Mouse (Mus musculus) kidney, postnatal 0 days (tissue): ENCODE data around the gene Ppm1f. TPM values are rescaled to one million over a fixed set of nuclear protein-coding genes. Genes with fewer than 3 reads are reported as not detected.

ENCODE experiments used
- ATAC-seq: fragments of 200-750 bp; cut with Nextera tagmentation; replicated peaks from 2 replicates; pipeline ENCODE4 v1.8.0; 2017; ENCODE audit warnings: low read depth, moderate number of reproducible peaks, moderate TSS enrichment, moderate library complexity; ENCODE audit not compliant: low FRiP score
- DNase-seq: peaks from one replicate; pipeline ENCODE4 v3.0.0-alpha.2; 2016; ENCODE audit warnings: low spot score
- H3K27ac ChIP-seq: fragments of 300-500 bp; sonication (generic); 2 replicates; pipeline ENCODE4 v1.5.1; 2014; ENCODE audit warnings: mild to moderate bottlenecking
- H3K27me3 ChIP-seq: fragments of 300-500 bp; sonication (generic); 2 replicates; pipeline ENCODE4 v1.6.1; 2014; ENCODE audit warnings: low read length, mixed read lengths; ENCODE audit not compliant: insufficient read depth
- H3K36me3 ChIP-seq: fragments of 300-500 bp; sonication (generic); 2 replicates; pipeline ENCODE4 v1.6.1; 2014; ENCODE audit warnings: low read length, mixed read lengths; ENCODE audit not compliant: insufficient read depth
- H3K4me1 ChIP-seq: fragments of 300-500 bp; sonication (generic); replicated peaks from 2 replicates; pipeline ENCODE4 v1.6.1; 2014; ENCODE audit warnings: antibody characterized with exemption, low read length, mixed read lengths; ENCODE audit not compliant: insufficient read depth
- H3K4me2 ChIP-seq: fragments of 300-500 bp; sonication (generic); 2 replicates; pipeline ENCODE4 v1.6.1; 2014; ENCODE audit warnings: mild to moderate bottlenecking, low read length, moderate library complexity, mixed read lengths
- H3K4me3 ChIP-seq: fragments of 300-500 bp; sonication (generic); replicated peaks from 2 replicates; pipeline ENCODE4 v1.5.1; 2014; ENCODE audit warnings: low read depth, low read length
- H3K9ac ChIP-seq: fragments of 300-500 bp; sonication (generic); 2 replicates; pipeline ENCODE4 v1.6.1; 2014; ENCODE audit warnings: low read depth, low read length
- H3K9me3 ChIP-seq: fragments of 300-500 bp; sonication (generic); replicated peaks from 2 replicates; pipeline ENCODE4 v1.6.1; 2016; ENCODE audit warnings: low read length, inconsistent platforms, mixed read lengths
- CTCF ChIP-seq: IDR thresholded peaks from 2 replicates; pipeline ENCODE4 v1.5.1; 2016; ENCODE audit warnings: antibody characterized with exemption, low read depth, mild to moderate bottlenecking, moderate library complexity
- WGBS: fragments of 180-500 bp; shearing (Covaris S2); extraction: QIAGEN DNeasy Blood & Tissue Kit; methylation state at CpG from one replicate; pipeline ENCODE4 v1.1.7; 2014; 5-methylcytosine and 5-hydroxymethylcytosine counted together
- polyA plus RNA-seq: library from polyadenylated mRNA; unstranded; fragments of >200 nt; fragmentation: Nextera tagmentation; extraction: Ambion mirVana; gene quantifications from 2 replicates; pipeline ENCODE4 v1.2.1, GENCODE M21; 2015

Gene Ppm1f
- polyA plus RNA-seq, 1 experiment from 2014 or later, result 15.1 TPM

DNA sequence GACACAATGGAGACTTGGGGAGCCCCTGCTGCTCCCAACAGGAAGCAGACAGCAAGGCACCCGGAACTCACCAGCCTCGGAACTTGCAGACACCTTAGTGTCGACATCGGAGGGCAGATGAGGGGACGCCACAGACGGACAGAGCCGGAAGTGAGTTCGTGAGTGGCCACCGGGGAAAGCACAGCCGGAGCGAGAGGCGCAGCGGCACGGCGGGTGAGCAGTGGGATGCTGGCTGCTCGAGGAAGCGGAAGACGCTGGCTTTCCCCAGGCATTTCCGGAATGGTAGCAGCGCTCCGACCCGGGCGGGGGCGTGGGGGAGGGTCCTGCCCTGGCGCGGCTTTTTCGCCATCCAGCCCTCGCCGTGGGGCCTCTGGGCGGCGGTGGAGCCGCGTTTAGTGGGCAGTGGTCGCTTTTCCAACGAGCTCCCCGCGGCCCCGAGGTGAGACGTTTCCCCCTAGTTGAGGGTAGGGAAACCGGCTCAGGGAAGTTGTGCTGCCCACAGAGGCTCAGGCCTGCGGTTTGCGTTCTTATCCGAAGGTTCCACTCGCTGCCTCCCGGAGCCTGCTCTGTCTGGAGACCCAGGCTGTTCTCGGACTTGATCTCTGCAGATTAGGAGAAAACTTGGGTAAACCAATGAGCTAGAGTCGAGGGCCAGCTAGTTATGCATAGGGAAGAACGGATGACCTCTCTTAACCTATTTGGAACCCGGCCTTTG lies 25.5 kb upstream of the Ppm1f start, which contains the start of the genes Top3b and Vpreb1:
TSS of gene Top3b (plus strand) at position 120 of the 715 bp plus-strand sequence.
TSS of gene Vpreb1 (minus strand) at position 227 of the 715 bp plus-strand sequence.
- Histone ChIP-seq H3K4me3 (peak within 1 kb of the TSS; percentile 82), H3K27me3 (no peaks in the 10 kb centered on the region), H3K9me3 (no peaks in the 10 kb centered on the region), H3K9ac (peak within 1 kb of the TSS; percentile 88), H3K4me1 (peaks cover 5% of the 10 kb centered on the region; the same call in 1 of the 2 replicates), H3K4me2 (peak within 1 kb of the TSS; percentile 56), H3K27ac (peak within 1 kb of the TSS; percentile 98), H3K36me3 (peaks cover under 1% of the 10 kb centered on the region; the same call in 1 of the 2 replicates)
- WGBS, result under 1% methylated on average over 49 of the region's 49 CpGs
- peak; percentile 98 for DNase-seq
- TF ChIP-seq CTCF, result no peak; the same call in 1 of the 2 replicates
- ATAC-seq, result peak; percentile 96

DNA sequence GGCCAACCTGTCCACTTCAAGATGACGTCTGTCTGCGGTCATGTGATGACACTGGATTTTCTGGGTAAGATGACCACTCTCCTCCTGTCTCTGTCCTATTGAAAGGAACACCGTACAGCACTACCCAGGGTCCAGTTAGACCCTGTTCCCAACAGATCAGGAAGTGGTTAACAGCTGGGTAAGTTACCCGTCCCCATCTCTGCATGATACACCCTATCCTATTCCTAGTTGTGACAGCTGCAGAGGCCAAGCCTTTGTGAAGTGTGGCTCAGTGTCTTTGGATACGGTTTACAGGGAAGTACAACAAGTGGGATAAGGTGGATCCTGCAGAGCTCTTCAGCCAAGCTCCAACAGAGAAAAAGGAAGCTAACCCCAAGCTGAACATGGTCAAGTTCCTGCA lies 17.2 kb upstream of the Ppm1f start:
- DNase-seq, result no peak
- ATAC-seq, result no peak
- no peaks in the 10 kb centered on the region for H3K27me3 ChIP-seq
- H3K4me3 ChIP-seq, result no peak overlapping the region
- H3K36me3 ChIP-seq, result peaks cover 68% of the 10 kb centered on the region
- TF ChIP-seq CTCF, result no peak
- WGBS, result 88% methylated on average over 5 of the region's 5 CpGs
- no peak overlapping the region for H3K9ac ChIP-seq
- no peaks in the 10 kb centered on the region for H3K9me3 ChIP-seq
- no peaks in the 10 kb centered on the region for H3K4me1 ChIP-seq
- H3K4me2 ChIP-seq, result no peak overlapping the region
- H3K27ac ChIP-seq, result no peak overlapping the region

DNA sequence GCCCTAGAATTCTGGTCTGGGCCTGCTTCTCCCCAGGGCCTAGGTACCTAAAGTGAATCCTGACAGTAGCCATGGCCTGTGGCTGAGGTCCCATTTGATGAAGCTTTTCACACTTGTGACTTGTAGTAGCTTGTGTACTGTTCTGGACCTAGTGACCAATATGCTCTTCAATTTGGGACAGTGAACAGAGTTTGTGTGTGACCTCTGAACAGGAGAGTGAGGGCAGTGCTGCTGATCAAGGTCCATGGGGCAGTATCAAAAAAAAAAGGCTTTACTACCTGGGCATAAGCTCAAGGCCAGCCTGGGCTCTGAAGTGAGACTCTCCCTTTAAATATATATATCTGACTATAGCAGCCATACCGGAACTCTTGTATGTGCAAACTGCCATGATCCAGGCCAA lies 7.9 kb upstream of the Ppm1f start:
- no peaks in the 10 kb centered on the region for H3K9me3 ChIP-seq
- no peak for TF ChIP-seq CTCF
- no peaks in the 10 kb centered on the region for H3K27me3 ChIP-seq
- ATAC-seq (no peak), DNase-seq (no peak)
- H3K4me3 ChIP-seq, result no peak overlapping the region
- no peaks in the 10 kb centered on the region for H3K4me1 ChIP-seq
- 96% methylated on average over 1 of the region's 1 CpGs for WGBS
- H3K27ac ChIP-seq, result no peak overlapping the region
- H3K9ac ChIP-seq, result no peak overlapping the region
- no peak overlapping the region for H3K4me2 ChIP-seq
- H3K36me3 ChIP-seq, result peaks cover 91% of the 10 kb centered on the region

DNA sequence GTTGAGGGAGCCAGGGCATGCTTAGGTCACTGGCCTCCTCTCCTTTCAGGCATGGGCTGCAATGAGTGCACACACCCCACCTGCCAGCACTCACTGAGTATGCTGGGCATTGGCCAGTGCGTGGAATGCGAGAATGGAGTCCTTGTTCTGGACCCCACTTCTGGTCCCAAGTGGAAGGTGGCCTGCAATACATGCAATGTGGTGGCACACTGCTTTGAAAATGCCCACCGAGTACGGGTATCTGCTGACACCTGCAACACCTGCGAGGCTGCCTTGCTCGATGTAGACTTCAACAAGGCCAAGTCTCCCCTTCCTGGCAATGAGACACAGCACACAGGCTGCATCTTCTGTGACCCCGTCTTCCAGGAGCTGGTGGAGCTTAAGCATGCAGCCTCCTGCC lies 3.9 kb upstream of the Ppm1f start:
- Histone ChIP-seq H3K4me1 (peaks cover 8% of the 10 kb centered on the region; the same call in 1 of the 2 replicates), H3K27ac (no peak overlapping the region), H3K9ac (no peak overlapping the region), H3K9me3 (no peaks in the 10 kb centered on the region), H3K36me3 (peaks cover 55% of the 10 kb centered on the region), H3K4me2 (no peak overlapping the region), H3K27me3 (no peaks in the 10 kb centered on the region), H3K4me3 (no peak overlapping the region)
- no peak for DNase-seq
- no peak for TF ChIP-seq CTCF
- WGBS, result 93% methylated on average over 7 of the region's 7 CpGs
- no peak for ATAC-seq

DNA sequence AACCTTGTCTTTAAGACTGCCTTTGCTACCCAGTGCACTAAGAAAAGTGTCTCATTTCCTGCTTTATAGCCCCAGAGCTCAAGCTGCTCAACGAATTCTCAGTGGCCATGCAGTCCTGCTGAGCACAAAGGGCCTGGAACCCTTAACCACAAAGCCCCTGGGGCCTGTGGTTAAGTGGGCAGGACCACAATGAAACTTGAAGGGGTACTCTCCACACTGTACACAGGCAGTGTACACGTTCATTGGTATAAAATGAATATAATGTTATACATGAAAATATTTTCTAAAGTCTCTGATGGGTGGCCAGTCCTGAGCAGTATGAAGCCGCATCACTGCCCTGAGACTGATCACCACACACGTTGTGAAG lies 271 bp upstream of the Ppm1f start:
- ATAC-seq (no peak; the same call in 1 of the 2 replicates), DNase-seq (no peak)
- no peak overlapping the region for H3K4me2 ChIP-seq
- H3K27ac ChIP-seq, result 0 out of 2 replicates have a peak overlapping the region, but pooled peaks have one; percentile 48
- 18% methylated on average over 4 of the region's 4 CpGs for WGBS
- peaks cover 11% of the 10 kb centered on the region; the same call in 1 of the 2 replicates for H3K4me1 ChIP-seq
- no peak for TF ChIP-seq CTCF
- H3K9me3 ChIP-seq, result no peaks in the 10 kb centered on the region
- H3K9ac ChIP-seq, result no peak overlapping the region
- peaks cover 24% of the 10 kb centered on the region for H3K36me3 ChIP-seq
- H3K4me3 ChIP-seq, result no peak overlapping the region
- H3K27me3 ChIP-seq, result no peaks in the 10 kb centered on the region

DNA sequence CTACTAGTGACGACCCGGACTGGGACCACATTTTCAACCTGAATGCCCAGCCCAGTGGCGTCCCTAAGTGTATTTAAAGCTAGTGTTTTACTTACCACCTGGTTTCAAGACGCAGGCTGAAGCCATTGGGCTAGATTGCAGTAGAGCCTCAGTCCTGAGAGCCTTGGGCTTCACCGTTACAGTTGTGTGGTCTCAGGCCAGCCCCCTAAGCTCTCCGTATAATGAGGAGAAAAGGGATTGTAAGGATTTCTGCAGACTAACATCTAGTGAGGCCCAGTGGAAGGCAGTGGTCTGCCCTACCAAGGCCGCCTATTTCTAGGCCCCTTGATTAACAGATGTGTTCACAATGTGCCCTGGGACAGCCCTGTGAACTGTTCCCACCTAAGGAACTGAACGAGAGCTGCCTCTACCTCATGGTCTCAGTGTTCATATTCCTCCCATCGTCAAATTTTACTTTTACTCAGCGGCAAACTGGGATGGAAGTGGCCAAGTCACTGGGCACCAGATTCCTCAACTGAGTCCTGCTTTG lies 851 bp downstream of the Ppm1f start:
- WGBS, result 17% methylated on average over 10 of the region's 10 CpGs
- no peaks in the 10 kb centered on the region for H3K9me3 ChIP-seq
- H3K4me2 ChIP-seq, result peak overlapping the region; percentile 80
- peak overlapping the region; percentile 57 for H3K4me3 ChIP-seq
- H3K36me3 ChIP-seq, result peaks cover 15% of the 10 kb centered on the region; the same call in 1 of the 2 replicates
- H3K27me3 ChIP-seq, result no peaks in the 10 kb centered on the region
- H3K9ac ChIP-seq, result peak overlapping the region; percentile 71
- H3K27ac ChIP-seq, result peak overlapping the region; percentile 82
- peak; percentile 18 for DNase-seq
- no peak for TF ChIP-seq CTCF
- H3K4me1 ChIP-seq, result peaks cover 11% of the 10 kb centered on the region; the same call in 1 of the 2 replicates
- no peak for ATAC-seq
